Mouse (Mus musculus) adrenal gland, adult 2 months (tissue): ENCODE measurements around the gene Tjp1. TPM values are rescaled to one million over a fixed set of nuclear protein-coding genes. Genes with fewer than 3 reads are reported as not detected.

Source experiments
- DNase-seq: peaks from one replicate; pipeline ENCODE4 v3.0.0; 2021
- polyA plus RNA-seq: library from polyadenylated mRNA; depleted of rRNA; stranded (reverse); fragments of >200 nt; gene quantifications from 2 replicates; pipeline ENCODE4 v1.2.3, GENCODE M21; 2012
- total RNA-seq, 2 experiments: library from RNA; stranded (reverse); gene quantifications; 2 replicates each; pipeline ENCODE4 v1.2.3; 2021

The Tjp1 gene
- total and polyA plus RNA-seq, 3 experiments, result 11.2 to 101 (median 61.1) TPM

GRCm38 (mm10) chr7:65431018-65431695, 96.4 kb downstream of the Tjp1 start:
- DNase-seq, result no peak

- no peak for DNase-seq
Measured at GRCm38 (mm10) chr7:65430401-65430800, 97.2 kb downstream of the Tjp1 start.

- no peak for DNase-seq
Measured at GRCm38 (mm10) chr7:65424519-65424918, 103.1 kb downstream of the Tjp1 start.

DNA sequence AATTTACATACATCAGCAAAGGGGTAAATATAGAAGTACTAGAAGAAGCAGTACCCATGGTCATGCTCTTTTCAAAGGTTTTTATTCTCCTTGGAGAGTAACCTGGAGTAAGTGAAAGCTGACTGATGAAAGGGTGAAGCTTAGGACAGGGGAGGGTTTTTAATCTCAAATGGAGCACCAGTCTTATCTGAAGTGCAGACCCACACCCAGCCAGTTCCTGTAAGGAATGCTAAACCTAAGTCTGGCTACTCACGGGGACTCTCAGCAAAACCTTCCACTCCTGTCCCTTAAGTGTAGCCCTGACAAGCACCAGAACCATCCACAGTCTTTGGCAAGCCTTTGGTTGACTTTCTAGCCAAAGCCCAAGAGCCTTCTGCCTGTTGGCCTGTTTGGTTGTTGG, 105.1 kb downstream of the Tjp1 start:
- DNase-seq, result no peak

DNA sequence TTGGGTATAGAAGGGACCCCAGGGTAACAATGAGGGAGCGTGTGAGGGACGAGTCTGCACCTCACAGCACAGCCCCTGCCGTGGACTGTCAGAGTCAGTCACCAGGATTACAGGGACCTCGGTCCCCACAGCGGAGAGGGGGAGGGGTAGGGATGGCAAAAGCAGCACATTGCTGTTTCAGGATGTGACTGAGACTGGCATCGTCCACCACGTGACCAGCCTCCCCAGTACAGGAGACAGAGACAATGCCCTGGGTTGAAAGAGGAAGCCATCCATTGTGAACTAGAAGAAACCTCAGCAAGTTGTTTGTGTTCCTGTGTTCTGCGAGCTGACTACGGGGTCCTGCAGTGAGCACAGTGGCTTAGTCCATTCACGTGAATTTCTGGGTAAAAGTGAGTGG, 106.1 kb downstream of the Tjp1 start:
- DNase-seq, result peak; percentile 46

- DNase-seq, result no peak
Measured at GRCm38 (mm10) chr7:65419926-65420325, 107.7 kb downstream of the Tjp1 start.

DNA sequence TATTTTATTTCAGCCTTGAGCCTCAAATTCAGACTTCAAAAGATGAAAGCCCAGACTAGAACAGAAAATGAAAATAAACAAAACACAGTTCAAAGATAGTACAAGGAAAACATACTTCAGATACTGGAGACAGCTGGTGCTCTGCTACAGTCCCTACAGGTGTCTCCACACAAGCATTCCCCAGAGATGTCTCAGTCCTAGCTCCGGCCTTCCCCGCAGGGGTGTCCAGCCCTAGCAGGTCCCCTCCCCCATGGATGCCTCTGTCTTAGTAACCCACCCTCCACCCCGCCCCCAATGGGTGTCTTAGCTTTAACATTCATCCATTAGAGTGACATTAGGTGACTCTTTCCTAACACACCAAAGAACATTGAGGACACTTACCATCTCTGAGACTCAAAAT, 108.6 kb downstream of the Tjp1 start:
- no peak for DNase-seq

- no peak for DNase-seq
Measured at GRCm38 (mm10) chr7:65418366-65418911, 109.1 kb downstream of the Tjp1 start.

- DNase-seq, result peak; percentile 67
Measured at GRCm38 (mm10) chr7:65417231-65418100, 110.1 kb downstream of the Tjp1 start.

DNA sequence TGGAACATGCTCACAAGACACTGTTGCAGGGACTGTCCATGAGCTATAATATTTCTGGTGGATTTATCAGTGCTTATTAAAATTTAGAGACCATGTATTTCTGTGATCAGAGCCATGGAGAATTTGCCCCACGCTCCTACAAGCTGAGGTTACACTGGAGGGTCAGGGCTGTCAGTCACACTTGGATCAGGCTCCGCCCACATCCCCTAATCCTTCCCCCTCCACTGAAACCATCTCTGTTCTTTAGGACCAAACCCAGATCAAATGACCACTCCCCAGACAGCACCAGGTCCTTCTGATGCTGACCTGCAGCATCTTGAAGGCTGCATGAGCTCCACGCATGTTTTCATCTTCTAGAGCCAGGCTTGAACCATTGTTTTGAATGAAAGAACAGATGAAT, 111.1 kb downstream of the Tjp1 start:
- no peak for DNase-seq

DNA sequence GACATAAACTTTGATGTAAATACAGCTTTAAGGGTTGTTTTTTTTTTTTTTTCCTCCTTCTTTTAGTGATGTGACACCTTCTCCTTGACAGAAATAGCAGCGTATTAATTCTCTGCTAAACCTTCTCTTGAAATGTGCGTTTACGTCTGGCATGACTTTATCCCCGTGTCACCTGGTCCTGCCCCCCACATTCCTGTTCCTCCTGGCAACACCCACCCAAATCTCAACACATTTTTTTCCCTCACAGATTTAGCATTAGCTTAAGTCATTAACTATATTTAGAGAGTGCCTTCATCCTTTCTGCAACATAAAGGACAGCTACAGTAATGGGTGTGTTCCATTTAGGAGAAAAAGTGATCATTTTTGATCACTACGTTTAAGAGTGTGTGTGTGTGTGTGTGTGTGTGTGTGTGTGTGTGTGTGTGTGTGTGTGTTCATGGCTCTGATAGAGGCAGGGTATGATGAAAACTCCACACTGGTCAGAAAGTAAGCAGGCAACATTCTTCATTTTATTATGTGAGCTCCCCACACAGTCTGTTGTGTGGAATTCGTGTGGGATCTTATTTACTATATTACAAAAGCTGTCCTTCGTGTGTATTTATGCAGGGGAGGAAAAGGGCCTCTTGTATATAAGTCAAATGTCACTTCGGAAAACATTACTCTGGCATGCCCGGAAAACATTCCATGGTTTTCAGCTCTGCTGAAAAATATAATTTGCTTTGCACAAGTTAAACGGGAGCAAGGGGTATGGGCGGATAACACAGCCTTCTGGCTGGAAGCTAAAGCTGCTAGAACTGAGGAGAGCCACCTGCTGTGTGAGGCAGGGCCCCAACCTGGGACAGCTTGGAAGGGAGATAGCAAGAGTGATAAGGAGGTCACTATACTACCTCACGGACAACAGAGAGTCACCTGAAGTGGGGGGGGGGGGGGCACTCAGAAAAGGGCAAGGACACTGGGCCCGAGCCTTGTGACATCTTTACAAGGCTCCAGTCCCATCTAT, 113.3 kb downstream of the Tjp1 start:
- no peak for DNase-seq

- DNase-seq, result peak; percentile 49
Measured at GRCm38 (mm10) chr7:65410668-65411067, 116.9 kb downstream of the Tjp1 start.

GRCm38 (mm10) chr7:65406427-65406826, 121.2 kb downstream of the Tjp1 start:
- no peak for DNase-seq

DNA sequence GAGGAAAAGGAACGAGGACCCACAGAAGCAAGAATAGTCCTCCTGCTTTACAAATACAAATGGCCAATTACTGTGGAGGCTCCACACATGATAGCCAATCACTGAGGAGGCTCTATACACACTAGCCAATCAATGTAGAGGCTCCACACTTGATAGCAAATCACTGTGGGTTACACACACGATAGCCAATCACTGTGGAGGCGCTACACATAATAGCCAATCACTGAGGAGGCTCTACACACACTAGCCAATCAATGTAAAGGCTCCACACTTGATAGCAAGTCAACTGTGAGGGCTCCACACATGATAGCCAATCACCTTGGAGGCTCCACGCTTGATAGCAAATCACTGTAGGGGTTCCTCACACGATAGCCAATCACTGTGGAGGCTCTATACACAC, 125.1 kb downstream of the Tjp1 start:
- no peak for DNase-seq

- DNase-seq, result no peak
Measured at GRCm38 (mm10) chr7:65401622-65402021, 126.0 kb downstream of the Tjp1 start.

DNA sequence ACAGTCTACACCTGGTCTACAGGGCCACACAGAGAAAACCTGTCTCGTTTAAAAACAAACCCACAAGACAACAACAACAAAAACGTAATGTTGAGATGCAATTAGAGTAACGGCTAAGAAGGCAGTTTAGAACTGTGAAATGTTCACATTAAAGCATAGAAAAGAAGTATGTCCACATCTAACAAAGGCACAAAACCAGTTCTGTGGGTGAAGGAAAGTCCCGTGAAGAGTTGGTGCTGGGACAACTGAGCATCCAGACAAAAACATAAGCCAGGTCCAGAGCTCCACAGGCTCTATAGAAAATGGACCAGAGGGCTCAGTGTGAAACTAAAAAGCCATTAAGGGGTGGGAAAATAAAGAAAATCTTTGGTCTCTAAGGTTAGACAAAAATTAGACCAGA, 131.7 kb downstream of the Tjp1 start:
- no peak for DNase-seq

DNA sequence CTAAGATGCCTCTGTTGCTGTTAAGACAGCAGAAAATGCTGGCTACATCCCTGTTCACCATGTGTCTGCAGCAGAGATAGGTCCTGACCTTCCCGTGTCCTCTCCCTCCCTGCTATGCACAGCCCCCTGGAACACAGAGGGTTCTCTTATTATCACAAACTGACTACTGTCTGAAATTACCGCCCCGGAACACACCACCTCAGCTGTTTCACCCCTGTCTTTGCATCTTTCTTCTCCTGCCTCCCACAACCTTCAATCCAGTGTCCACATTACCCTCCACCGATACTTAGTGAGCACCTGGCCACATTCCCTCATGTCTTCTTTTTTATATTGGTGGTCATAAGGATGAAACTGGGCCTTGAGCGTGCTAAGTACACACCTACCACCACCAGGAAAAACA, 132.4 kb downstream of the Tjp1 start:
- DNase-seq, result no peak

- DNase-seq, result no peak
Measured at GRCm38 (mm10) chr7:65394672-65395071, 132.9 kb downstream of the Tjp1 start.

GRCm38 (mm10) chr7:65393704-65394452, 133.7 kb downstream of the Tjp1 start:
- DNase-seq, result peak; percentile 10

- no peak for DNase-seq
Measured at GRCm38 (mm10) chr7:65392986-65393385, 134.6 kb downstream of the Tjp1 start.

GRCm38 (mm10) chr7:65389539-65389938, 138.0 kb downstream of the Tjp1 start:
- no peak for DNase-seq
